Mouse (Mus musculus) embryonic facial prominence, embryonic 11.5 days (tissue): ENCODE results near the gene Hivep2. TPM values are rescaled to one million over a fixed set of nuclear protein-coding genes. Genes with fewer than 3 reads are reported as not detected.

Source experiments
- ATAC-seq: fragments of 200-750 bp; cut with Nextera tagmentation; replicated peaks from 2 replicates; pipeline ENCODE4 v1.8.0; 2017; ENCODE audit warnings: low read depth; ENCODE audit not compliant: insufficient number of reproducible peaks, low FRiP score, low TSS enrichment
- DNase-seq: peaks from one replicate; pipeline ENCODE4 v3.0.0-alpha.2; 2015; ENCODE audit warnings: low spot score
- H3K27ac ChIP-seq: fragments of 300-500 bp; sonication (generic); replicated peaks from 2 replicates; pipeline ENCODE4 v1.5.1; 2014; ENCODE audit warnings: mild to moderate bottlenecking, low read depth, low read length, control low read depth
- H3K27me3 ChIP-seq: fragments of 300-500 bp; sonication (generic); 2 replicates; pipeline ENCODE4 v1.6.1; 2014; ENCODE audit warnings: mild to moderate bottlenecking, low read length, moderate library complexity, mixed read lengths; ENCODE audit not compliant: control insufficient read depth, insufficient read depth
- H3K36me3 ChIP-seq: fragments of 300-500 bp; sonication (generic); replicated peaks from 2 replicates; pipeline ENCODE4 v1.6.1; 2014; ENCODE audit warnings: low read depth, mild to moderate bottlenecking, low read length, moderate library complexity, mixed read lengths; ENCODE audit not compliant: control insufficient read depth, insufficient read depth
- H3K4me1 ChIP-seq: fragments of 300-500 bp; sonication (generic); 2 replicates; pipeline ENCODE4 v1.6.1; 2014; ENCODE audit warnings: low read length, mixed read lengths; ENCODE audit not compliant: control insufficient read depth, insufficient read depth
- H3K4me2 ChIP-seq: fragments of 300-500 bp; sonication (generic); 2 replicates; pipeline ENCODE4 v1.6.1; 2014; ENCODE audit warnings: low read depth, mild to moderate bottlenecking, control low read depth, low read length, moderate library complexity
- H3K4me3 ChIP-seq: fragments of 300-500 bp; sonication (generic); 2 replicates; pipeline ENCODE4 v1.5.1; 2014; ENCODE audit warnings: low read depth, low read length, control low read depth
- H3K9ac ChIP-seq: fragments of 300-500 bp; sonication (generic); replicated peaks from 2 replicates; pipeline ENCODE4 v1.6.1; 2014; ENCODE audit warnings: mild to moderate bottlenecking, control low read depth, low read length
- H3K9me3 ChIP-seq: fragments of 300-500 bp; sonication (generic); replicated peaks from 2 replicates; pipeline ENCODE4 v1.6.1; 2016; ENCODE audit warnings: mild to moderate bottlenecking, low read length, inconsistent platforms, mixed read lengths; ENCODE audit not compliant: control insufficient read depth
- WGBS: fragments of 180-500 bp; shearing (Covaris S2); extraction: QIAGEN DNeasy Blood & Tissue Kit; methylation state at CpG from one replicate; pipeline ENCODE4 v1.1.7; 2014; 5-methylcytosine and 5-hydroxymethylcytosine counted together
- polyA plus RNA-seq: library from polyadenylated mRNA; unstranded; fragments of >200 nt; fragmentation: Nextera tagmentation; extraction: Ambion mirVana; gene quantifications from 2 replicates; pipeline ENCODE4 v1.2.1, GENCODE M21; 2014

The Hivep2 gene
- polyA plus RNA-seq, 1 experiment from 2014 or later, result 4.4 TPM

DNA sequence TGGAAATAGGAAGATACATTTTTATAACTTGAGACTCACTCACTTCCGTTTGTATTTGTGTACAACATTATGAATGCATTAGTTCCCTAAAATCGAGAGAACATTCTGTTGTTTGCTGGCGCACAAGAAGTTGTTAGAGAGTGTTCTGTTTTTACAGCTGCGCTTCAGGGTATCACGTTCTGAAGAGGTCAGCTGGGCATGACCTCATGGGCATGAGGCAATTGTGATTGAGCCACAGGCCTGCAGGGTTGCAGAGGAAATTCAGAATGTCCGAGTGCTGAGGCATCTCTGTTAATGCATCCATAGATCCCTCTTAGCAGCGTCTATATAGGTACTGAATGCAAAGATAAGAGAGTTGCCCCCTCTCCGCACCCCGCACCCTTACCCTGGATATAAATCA lies 22.4 kb downstream of the Hivep2 start:
- Histone ChIP-seq H3K36me3 (no peaks in the 10 kb centered on the region), H3K27ac (no peak overlapping the region), H3K9me3 (no peaks in the 10 kb centered on the region), H3K4me2 (no peak overlapping the region), H3K27me3 (no peaks in the 10 kb centered on the region), H3K4me3 (no peak overlapping the region), H3K9ac (no peak overlapping the region), H3K4me1 (no peaks in the 10 kb centered on the region)
- WGBS, result 35% methylated on average over 9 of the region's 9 CpGs
- no peak for ATAC-seq
- no peak for DNase-seq

DNA sequence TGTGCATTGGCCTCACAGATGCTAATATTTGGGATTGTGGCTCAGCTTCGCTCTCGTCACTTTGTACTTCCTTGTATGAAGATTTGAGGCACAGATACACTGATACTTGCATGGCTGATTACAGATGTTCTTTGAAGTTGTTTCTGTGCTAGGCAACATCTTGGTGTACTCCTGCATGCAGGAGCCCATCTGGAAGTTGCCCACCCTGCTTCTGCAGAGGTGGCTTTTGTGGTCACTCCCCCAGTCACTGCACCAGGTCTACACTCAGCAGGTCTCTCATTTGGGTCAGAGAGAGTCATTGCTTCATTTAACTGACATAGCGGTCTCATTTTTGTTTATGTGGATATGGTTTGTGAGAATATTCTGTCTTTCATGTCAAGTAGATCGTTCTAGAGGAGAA lies 22.9 kb downstream of the Hivep2 start:
- no peak for ATAC-seq
- WGBS, result 76% methylated on average over 4 of the region's 4 CpGs
- DNase-seq, result no peak
- Histone ChIP-seq H3K4me3 (no peak overlapping the region), H3K36me3 (no peaks in the 10 kb centered on the region), H3K27me3 (no peaks in the 10 kb centered on the region), H3K4me2 (no peak overlapping the region), H3K9ac (no peak overlapping the region), H3K27ac (no peak overlapping the region), H3K9me3 (no peaks in the 10 kb centered on the region), H3K4me1 (no peaks in the 10 kb centered on the region)

DNA sequence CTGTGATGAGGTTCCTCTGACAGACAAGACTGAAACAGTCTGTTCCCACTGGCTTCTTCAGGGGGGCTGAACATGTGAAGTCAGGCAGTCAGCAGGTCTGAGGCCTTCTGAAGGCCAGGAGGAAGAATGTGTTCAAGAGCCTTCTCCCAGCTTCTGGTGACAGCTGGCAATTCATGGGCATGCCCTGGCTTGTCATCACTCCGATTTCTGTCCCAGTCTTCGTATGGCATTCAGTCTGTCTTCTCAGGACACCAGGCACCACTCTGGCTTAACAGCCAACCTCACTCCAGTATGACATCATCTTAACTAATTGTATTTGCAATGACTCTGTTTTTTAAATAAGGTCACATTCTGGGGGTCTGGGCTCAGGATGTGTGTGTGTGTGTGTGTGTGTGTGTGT lies 25.0 kb downstream of the Hivep2 start:
- Histone ChIP-seq H3K36me3 (no peaks in the 10 kb centered on the region), H3K4me2 (no peak overlapping the region), H3K4me1 (no peaks in the 10 kb centered on the region), H3K27me3 (no peaks in the 10 kb centered on the region), H3K27ac (no peak overlapping the region), H3K4me3 (no peak overlapping the region), H3K9ac (no peak overlapping the region), H3K9me3 (no peaks in the 10 kb centered on the region)
- 89% methylated on average over 2 of the region's 2 CpGs for WGBS
- no peak for DNase-seq
- ATAC-seq, result no peak

DNA sequence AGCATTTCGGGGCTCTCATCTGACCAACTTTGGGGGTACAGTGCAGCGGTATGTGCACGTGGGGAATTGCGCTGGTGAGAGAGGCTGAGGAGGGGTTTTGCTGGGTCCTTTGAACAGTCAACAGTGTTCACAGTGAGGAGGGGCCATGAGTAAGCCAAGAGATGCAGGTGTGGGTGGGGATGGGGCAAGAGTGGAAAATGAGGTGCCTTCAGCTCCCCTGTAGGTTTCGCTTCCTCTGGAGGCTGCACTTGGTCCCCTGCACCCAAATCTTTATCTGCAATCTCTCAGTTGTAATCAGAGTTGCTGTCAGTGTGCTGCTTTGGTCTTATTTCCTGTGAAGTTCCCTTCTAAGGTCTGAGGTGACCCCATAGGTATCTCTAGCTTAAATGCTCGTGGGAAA lies 27.5 kb downstream of the Hivep2 start:
- H3K36me3 ChIP-seq, result no peaks in the 10 kb centered on the region
- no peak overlapping the region for H3K4me2 ChIP-seq
- no peaks in the 10 kb centered on the region for H3K9me3 ChIP-seq
- DNase-seq (no peak), ATAC-seq (no peak)
- no peaks in the 10 kb centered on the region for H3K4me1 ChIP-seq
- no peak overlapping the region for H3K9ac ChIP-seq
- WGBS, result 83% methylated on average over 6 of the region's 6 CpGs
- H3K27ac ChIP-seq, result no peak overlapping the region
- H3K27me3 ChIP-seq, result no peaks in the 10 kb centered on the region
- H3K4me3 ChIP-seq, result no peak overlapping the region

DNA sequence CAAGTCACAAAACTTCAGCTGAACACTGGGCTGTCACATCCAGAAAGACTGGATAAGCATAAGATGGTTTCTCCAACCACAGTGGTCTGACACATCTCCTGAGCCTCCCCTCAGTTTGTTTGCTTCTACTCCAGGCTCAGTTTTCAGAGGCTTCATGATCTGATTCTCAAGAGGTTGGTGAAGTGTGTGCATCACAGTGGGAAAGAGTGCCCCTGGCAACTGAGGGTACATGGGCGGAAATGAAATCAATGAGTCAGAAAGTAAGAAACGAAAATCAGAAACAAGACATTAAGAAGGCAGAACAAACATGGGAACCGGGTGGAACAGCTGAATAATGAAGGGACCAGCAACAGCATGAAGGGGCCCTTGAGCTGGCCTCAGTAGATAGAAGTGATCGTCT lies 31.5 kb downstream of the Hivep2 start:
- Histone ChIP-seq H3K9me3 (no peaks in the 10 kb centered on the region), H3K36me3 (no peaks in the 10 kb centered on the region), H3K27ac (no peak overlapping the region), H3K4me2 (no peak overlapping the region), H3K27me3 (no peaks in the 10 kb centered on the region), H3K4me3 (no peak overlapping the region), H3K4me1 (no peaks in the 10 kb centered on the region), H3K9ac (no peak overlapping the region)
- ATAC-seq (no peak), DNase-seq (no peak)
- WGBS, result 83% methylated on average over 4 of the region's 4 CpGs

DNA sequence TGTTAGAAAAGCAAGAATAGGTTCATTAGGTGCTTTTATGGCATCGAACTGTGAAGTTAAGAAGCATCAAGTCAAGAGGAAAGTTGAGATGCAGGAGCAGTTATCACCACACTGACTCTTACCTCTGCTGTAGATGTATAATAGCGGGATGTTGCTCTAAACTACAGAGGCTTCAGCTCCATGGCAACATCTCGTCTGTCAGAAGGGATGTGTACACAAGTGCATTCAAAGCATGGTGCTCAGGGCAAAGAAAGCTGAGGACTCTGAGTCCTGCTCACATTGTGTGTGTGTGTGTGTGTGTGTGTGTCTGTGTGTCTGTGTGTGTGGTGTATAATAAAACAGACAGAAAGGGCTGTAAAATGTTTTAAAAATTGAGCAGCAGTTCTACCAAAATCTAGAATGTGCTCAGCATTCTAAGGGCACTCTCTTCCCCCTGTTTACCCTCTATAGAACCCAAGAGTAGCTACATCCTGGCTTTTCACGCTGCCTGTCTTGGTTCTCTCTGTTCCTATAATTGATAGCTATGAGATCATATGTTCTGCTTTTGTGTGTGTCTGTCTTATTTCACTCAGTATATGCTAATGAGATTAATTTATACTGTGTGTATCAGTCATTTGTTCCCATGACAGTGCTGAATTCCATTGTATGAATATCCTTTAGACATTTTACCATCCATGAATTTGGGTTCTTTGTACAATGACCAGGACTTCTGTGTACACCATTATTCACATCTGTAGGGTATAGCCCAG lies 39.1 kb downstream of the Hivep2 start:
- Histone ChIP-seq H3K27me3 (no peaks in the 10 kb centered on the region), H3K4me3 (no peak overlapping the region), H3K4me1 (no peaks in the 10 kb centered on the region), H3K9me3 (no peaks in the 10 kb centered on the region), H3K4me2 (no peak overlapping the region), H3K36me3 (no peaks in the 10 kb centered on the region), H3K27ac (no peak overlapping the region), H3K9ac (no peak overlapping the region)
- no peak for ATAC-seq
- 78% methylated on average over 4 of the region's 4 CpGs for WGBS
- no peak for DNase-seq

DNA sequence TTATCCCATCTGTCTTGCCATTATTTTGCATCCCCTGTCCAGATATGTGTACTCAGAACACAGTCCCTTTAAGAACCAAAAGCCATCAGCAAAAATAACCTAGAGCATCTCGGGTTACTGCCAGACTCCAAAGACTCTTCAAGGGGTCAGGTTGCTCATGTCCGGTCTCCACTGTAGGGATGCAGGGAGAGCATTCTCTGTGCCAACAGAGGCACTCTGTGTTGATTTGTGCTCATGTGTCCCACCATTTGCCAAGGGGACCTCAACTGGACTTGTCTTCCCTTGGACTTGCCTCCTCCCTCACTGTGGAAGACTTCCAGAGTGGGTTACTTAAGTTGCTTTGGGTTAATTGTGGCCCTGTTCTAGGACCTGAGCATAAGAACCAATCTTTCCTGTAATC lies 43.8 kb downstream of the Hivep2 start:
- H3K27ac ChIP-seq, result no peak overlapping the region
- no peak overlapping the region for H3K9ac ChIP-seq
- no peaks in the 10 kb centered on the region for H3K36me3 ChIP-seq
- no peaks in the 10 kb centered on the region for H3K9me3 ChIP-seq
- H3K4me1 ChIP-seq, result no peaks in the 10 kb centered on the region
- no peak overlapping the region for H3K4me3 ChIP-seq
- H3K4me2 ChIP-seq, result no peak overlapping the region
- no peak for ATAC-seq
- DNase-seq, result no peak
- H3K27me3 ChIP-seq, result no peaks in the 10 kb centered on the region
- WGBS, result 60% methylated on average over 2 of the region's 2 CpGs

DNA sequence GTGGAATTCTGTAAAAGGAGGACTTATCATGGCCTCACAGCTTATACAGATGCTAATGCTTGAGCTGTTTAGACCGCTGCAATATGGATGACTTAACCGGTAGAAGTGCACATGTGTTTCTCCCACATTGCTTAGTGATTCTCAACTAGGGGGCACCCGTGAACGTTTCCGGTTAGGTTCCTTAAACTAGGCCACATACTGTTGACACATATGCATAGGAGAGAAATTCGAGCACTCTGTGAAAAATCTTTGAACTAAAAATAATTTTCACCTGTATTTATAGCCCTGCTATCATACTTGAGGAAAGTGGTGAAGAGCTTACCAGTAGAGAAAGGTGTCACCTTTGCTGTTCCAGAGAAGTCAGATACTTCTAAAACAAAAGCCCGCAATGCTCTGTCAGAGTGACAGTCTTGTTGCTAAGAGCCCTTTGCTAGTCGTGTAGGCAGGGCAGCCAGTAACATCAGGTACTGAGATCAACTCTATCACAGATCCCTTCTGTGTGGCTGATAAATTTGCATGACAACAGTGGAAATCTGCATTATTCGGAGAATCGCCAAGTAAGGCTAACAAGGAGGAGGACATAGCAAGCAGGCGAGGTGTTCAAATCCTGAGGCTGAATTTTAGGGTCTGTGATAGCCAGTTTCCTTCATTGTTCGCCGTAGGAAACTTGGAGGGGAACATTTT lies 50.6 kb downstream of the Hivep2 start:
- no peak overlapping the region for H3K4me3 ChIP-seq
- DNase-seq (no peak), ATAC-seq (no peak)
- H3K4me2 ChIP-seq, result no peak overlapping the region
- no peak overlapping the region for H3K27ac ChIP-seq
- no peaks in the 10 kb centered on the region for H3K27me3 ChIP-seq
- no peaks in the 10 kb centered on the region for H3K36me3 ChIP-seq
- H3K9ac ChIP-seq, result no peak overlapping the region
- no peaks in the 10 kb centered on the region; the same call in 1 of the 2 replicates for H3K4me1 ChIP-seq
- H3K9me3 ChIP-seq, result no peaks in the 10 kb centered on the region
- 58% methylated on average over 13 of the region's 13 CpGs for WGBS
